Mouse (Mus musculus): ENCODE results near the gene Zfp46. TPM values are rescaled to one million over a fixed set of nuclear protein-coding genes. Genes with fewer than 3 reads are reported as not detected.

Gene Zfp46
- total and polyA plus RNA-seq, 3 experiments: 5.9 to 6.6 TPM; not detected in 1

DNA sequence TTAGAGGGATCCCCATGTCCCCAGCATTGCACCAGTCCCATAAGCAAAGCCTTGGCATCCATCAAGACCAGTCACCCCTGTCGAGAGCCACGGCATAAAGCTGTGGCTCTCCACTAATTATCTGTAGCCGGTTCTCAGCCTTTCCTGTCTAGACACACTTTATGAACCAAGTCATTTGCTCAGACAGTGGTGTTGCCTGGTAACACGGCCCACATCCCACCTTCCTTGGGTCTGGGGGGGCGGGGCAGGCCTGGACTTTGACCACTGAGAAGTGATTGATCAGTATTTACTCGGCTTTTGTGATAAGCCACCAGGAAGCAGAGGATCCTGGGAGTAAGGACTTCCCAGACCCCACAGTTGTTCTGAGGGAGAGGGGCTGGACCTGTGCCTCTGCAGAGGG, 28.6 kb upstream of the Zfp46 start:
- Histone ChIP-seq H3K27ac (ENCODE audit: control insufficient read depth, low read depth, low read length) (no peak overlapping the region), H3K4me3 (ENCODE audit: control insufficient read depth in 1 of 2, insufficient read depth in 1 of 2, low read depth in 2 of 2, low read length in 2 of 2) (no peak overlapping the region; a peak in 1 of 4 replicates), H3K9me3 (replicated peaks; ENCODE audit: insufficient read depth, low read length) (no peaks in the 10 kb centered on the region), H3K36me3 (ENCODE audit: control insufficient read depth in 1 of 2, insufficient read depth in 2 of 2, low read length in 2 of 2) (peaks cover 0 to 9% of the 10 kb centered on the region in 2 experiments; a peak in 2 of 4 replicates), H3K9ac (ENCODE audit: control insufficient read depth, low read depth, low read length, poor library complexity, severe bottlenecking) (no peak overlapping the region), H3K79me2 (ENCODE audit: control insufficient read depth, insufficient read depth, low read length, poor library complexity) (no peaks in the 10 kb centered on the region), H3K27me3 (ENCODE audit: control insufficient read depth in 1 of 2, insufficient read depth in 2 of 2, low read length in 2 of 2) (no peaks in the 10 kb centered on the region), H3K4me1 (ENCODE audit: control insufficient read depth in 1 of 2, insufficient read depth in 2 of 2, low read length in 2 of 2) (peaks cover 0 to 16% of the 10 kb centered on the region in 2 experiments; a peak in 2 of 4 replicates)
- DNase-seq (ENCODE audit: low read depth, low spot score): no peak
- no peak for TF ChIP-seq CTCF (IDR thresholded peaks at IDR 0.05 in 2 of 3, conservative IDR thresholded peaks at IDR 0.05 in 1 of 3; ENCODE audit: control insufficient read depth in 1 of 3, insufficient read depth in 1 of 3, low read depth in 2 of 3, low read length in 3 of 3, poor library complexity in 1 of 3, severe bottlenecking in 1 of 3)
- 0 out of 4 replicates have a peak, but pooled peaks of 1 of the 2 experiments have one; percentile 28 for TF ChIP-seq POLR2A (IDR thresholded peaks at IDR 0.05; ENCODE audit: control insufficient read depth in 1 of 2, insufficient read depth in 1 of 2, low read depth in 1 of 2, low read length in 2 of 2, poor library complexity in 1 of 2)

DNA sequence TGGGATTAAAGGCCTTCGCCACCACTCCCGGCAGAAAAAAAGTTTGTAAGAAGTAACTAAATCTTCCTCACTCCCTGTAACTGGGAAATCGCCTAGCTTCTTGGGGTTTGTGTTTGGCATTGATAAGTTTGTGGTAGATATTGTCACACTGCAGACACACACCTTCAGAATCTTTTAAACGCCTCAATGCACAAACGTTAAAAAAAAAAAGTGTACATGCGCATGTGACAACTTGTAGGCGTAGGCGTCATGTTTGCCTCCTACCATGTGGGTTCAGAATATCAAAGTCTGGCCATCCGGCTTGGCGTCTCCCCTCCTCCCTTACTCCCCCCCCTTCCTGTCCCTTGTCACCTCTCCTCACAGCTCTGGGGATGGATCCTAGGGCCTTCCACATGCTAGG, 27.8 kb upstream of the Zfp46 start:
- Histone ChIP-seq H3K4me3 (ENCODE audit: control insufficient read depth in 1 of 2, insufficient read depth in 1 of 2, low read depth in 2 of 2, low read length in 2 of 2) (peak overlapping the region in 1 of 2 experiments; percentile 26; a peak in 2 of 4 replicates), H3K27me3 (ENCODE audit: control insufficient read depth in 1 of 2, insufficient read depth in 2 of 2, low read length in 2 of 2) (no peaks in the 10 kb centered on the region), H3K36me3 (ENCODE audit: control insufficient read depth in 1 of 2, insufficient read depth in 2 of 2, low read length in 2 of 2) (peaks cover 0 to 9% of the 10 kb centered on the region in 2 experiments; a peak in 2 of 4 replicates), H3K9ac (ENCODE audit: control insufficient read depth, low read depth, low read length, poor library complexity, severe bottlenecking) (peak overlapping the region; percentile 28; the same call in 1 of the 2 replicates), H3K27ac (ENCODE audit: control insufficient read depth, low read depth, low read length) (peak overlapping the region; percentile 46), H3K79me2 (ENCODE audit: control insufficient read depth, insufficient read depth, low read length, poor library complexity) (no peaks in the 10 kb centered on the region), H3K4me1 (ENCODE audit: control insufficient read depth in 1 of 2, insufficient read depth in 2 of 2, low read length in 2 of 2) (peaks cover 0 to 16% of the 10 kb centered on the region in 2 experiments; a peak in 2 of 4 replicates), H3K9me3 (replicated peaks; ENCODE audit: insufficient read depth, low read length) (no peaks in the 10 kb centered on the region)
- peak; percentile 85 for DNase-seq (ENCODE audit: low read depth, low spot score)
- TF ChIP-seq TBP (IDR thresholded peaks at IDR 0.05; ENCODE audit: low read depth, low read length) (peak; percentile 97), MYB (IDR thresholded peaks at IDR 0.05; ENCODE audit: low read depth, low read length) (peak; percentile 74; the same call in 1 of the 2 replicates), ZNF384 (IDR thresholded peaks at IDR 0.05; ENCODE audit: low read depth, low read length) (peak; percentile 95), POLR2A (IDR thresholded peaks at IDR 0.05; ENCODE audit: control insufficient read depth in 1 of 2, insufficient read depth in 1 of 2, low read depth in 1 of 2, low read length in 2 of 2, poor library complexity in 1 of 2) (no peak), SMC3 (IDR thresholded peaks at IDR 0.05; ENCODE audit: low read depth, low read length) (no peak), USF1 (IDR thresholded peaks at IDR 0.05; ENCODE audit: low read depth, low read length) (peak; percentile 74), HCFC1 (IDR thresholded peaks at IDR 0.05; ENCODE audit: low read depth, low read length) (no peak), TAL1 (IDR thresholded peaks at IDR 0.05; ENCODE audit: low read length) (peak; percentile 71), JUND (IDR thresholded peaks at IDR 0.05; ENCODE audit: low read depth, low read length) (no peak), CTCF (IDR thresholded peaks at IDR 0.05 in 2 of 3, conservative IDR thresholded peaks at IDR 0.05 in 1 of 3; ENCODE audit: control insufficient read depth in 1 of 3, insufficient read depth in 1 of 3, low read depth in 2 of 3, low read length in 3 of 3, poor library complexity in 1 of 3, severe bottlenecking in 1 of 3) (no peak), MYC (IDR thresholded peaks at IDR 0.05; ENCODE audit: low read depth, low read length) (peak; percentile 90), TCF12 (IDR thresholded peaks at IDR 0.05; ENCODE audit: low read depth, low read length) (peak; percentile 91), GATA1 (IDR thresholded peaks at IDR 0.05; ENCODE audit: low read depth, low read length) (peak; percentile 92), E2F4 (IDR thresholded peaks at IDR 0.05; ENCODE audit: borderline replicate concordance, low read depth, low read length) (no peak), KAT2A (conservative IDR thresholded peaks at IDR 0.05; ENCODE audit: low read depth, low read length) (no peak), CHD2 (IDR thresholded peaks at IDR 0.05; ENCODE audit: low read length) (no peak), ETS1 (IDR thresholded peaks at IDR 0.05; ENCODE audit: low read depth, low read length) (peak; percentile 56; the same call in 1 of the 2 replicates), RCOR1 (IDR thresholded peaks at IDR 0.05; ENCODE audit: low read depth, low read length) (peak; percentile 94), MXI1 (IDR thresholded peaks at IDR 0.05; ENCODE audit: low read depth, low read length) (peak; percentile 76; the same call in 1 of the 2 replicates), MEF2A (IDR thresholded peaks at IDR 0.05; ENCODE audit: extremely low read depth, insufficient replicate concordance, low read depth, low read length, poor library complexity, severe bottlenecking) (no peak), NELFE (IDR thresholded peaks at IDR 0.05; ENCODE audit: low read depth, low read length) (no peak), BHLHE40 (IDR thresholded peaks at IDR 0.05; ENCODE audit: borderline replicate concordance, low read depth, low read length) (peak; percentile 72; the same call in 1 of the 2 replicates), RAD21 (IDR thresholded peaks at IDR 0.05; ENCODE audit: low read depth, low read length) (no peak), ZC3H11A (IDR thresholded peaks at IDR 0.05; ENCODE audit: low read depth, low read length) (no peak), USF2 (IDR thresholded peaks at IDR 0.05; ENCODE audit: borderline replicate concordance in 1 of 2, insufficient read depth in 1 of 2, low read depth in 1 of 2, low read length in 2 of 2) (no peak), ELF1 (IDR thresholded peaks at IDR 0.05; ENCODE audit: low read depth, low read length) (no peak), ZMIZ1 (IDR thresholded peaks at IDR 0.05; ENCODE audit: low read depth, low read length) (no peak), MAFK (IDR thresholded peaks at IDR 0.05; ENCODE audit: borderline replicate concordance, low read depth, low read length) (no peak; the same call in 1 of the 2 replicates), CHD1 (IDR thresholded peaks at IDR 0.05; ENCODE audit: low read depth, low read length) (no peak), NRF1 (IDR thresholded peaks at IDR 0.05; ENCODE audit: insufficient read depth, low read depth, low read length, poor library complexity, severe bottlenecking) (peak; percentile 68)

Data from MEL (cell line).